Mouse (Mus musculus): ENCODE data around the gene Rhox2g. TPM values are rescaled to one million over a fixed set of nuclear protein-coding genes. Genes with fewer than 3 reads are reported as not detected.

The Rhox2g gene
- not detected for total RNA-seq (2023)

GRCm38 (mm10) chrX:37643370-37643769, at the start of gene Rhox2g:
Gene Rhox2g (minus strand): TSS chrX:37643470.

GRCm38 (mm10) chrX:37673177-37673576, 29.9 kb upstream of the Rhox2g start, which contains the start of gene Rhox2h:
Gene Rhox2h (minus strand): TSS chrX:37673277.

GRCm38 (mm10) chrX:37668664-37669063, 25.4 kb upstream of the Rhox2g start, which contains the start of gene Rhox3h:
Gene Rhox3h (minus strand): TSS chrX:37668764.

GRCm38 (mm10) chrX:37651227-37651626, 8.0 kb upstream of the Rhox2g start, which contains the start of gene Rhox4g:
Gene Rhox4g (minus strand): TSS chrX:37651327.

GRCm38 (mm10) chrX:37628512-37628911, 14.8 kb downstream of the Rhox2g start, which contains the start of gene Rhox3g:
Gene Rhox3g (minus strand): TSS chrX:37628612.

GRCm38 (mm10) chrX:37607604-37608003, 35.7 kb downstream of the Rhox2g start, which contains the start of gene Rhox4f:
Gene Rhox4f (minus strand): TSS chrX:37607704.

Other genes starting within 250 kb of the Rhox2g start
- not detected for gene Rhox2b, start 231.4 kb downstream of the Rhox2g start, total RNA-seq (2023)
- gene Rhox4b, start 211.0 kb downstream of the Rhox2g start, total RNA-seq (2023) = not detected
- not detected for gene Rhox2c, start 189.8 kb downstream of the Rhox2g start, total RNA-seq (2023)
- gene Rhox3c, start 184.9 kb downstream of the Rhox2g start, total RNA-seq (2023) = not detected
- gene Rhox4c, start 163.1 kb downstream of the Rhox2g start, total RNA-seq (2023) = not detected
- gene Rhox2d, start 150.0 kb downstream of the Rhox2g start, total RNA-seq (2023) = not detected
- not detected for gene Rhox4d, start 129.1 kb downstream of the Rhox2g start, total RNA-seq (2023)
- not detected for gene Rhox2e, start 113.0 kb downstream of the Rhox2g start, total RNA-seq (2023)
- gene Rhox3e, start 101.5 kb downstream of the Rhox2g start, total RNA-seq (2023) = not detected
- gene Rhox4e, start 86.1 kb downstream of the Rhox2g start, total RNA-seq (2023) = not detected
- gene Rhox2f, start 72.1 kb downstream of the Rhox2g start, total RNA-seq (2023) = not detected
- not detected for gene Rhox3f, start 62.5 kb downstream of the Rhox2g start, total RNA-seq (2023)
- not detected for gene Rhox4f, start 35.8 kb downstream of the Rhox2g start, total RNA-seq (2023)
- not detected for gene Rhox3g, start 14.9 kb downstream of the Rhox2g start, total RNA-seq (2023)
- not detected for gene Rhox4g, start 7.9 kb upstream of the Rhox2g start, total RNA-seq (2023)
- gene Rhox3h, start 25.3 kb upstream of the Rhox2g start, total RNA-seq (2023) = not detected
- not detected for gene Rhox2h, start 29.8 kb upstream of the Rhox2g start, total RNA-seq (2023)
- not detected for gene Rhox5, start 161.4 kb upstream of the Rhox2g start, total RNA-seq (2023)
- not detected for gene Rhox6, start 183.4 kb upstream of the Rhox2g start, total RNA-seq (2023)
- not detected for gene Rhox7a, start 188.2 kb upstream of the Rhox2g start, total RNA-seq (2023)
- not detected for gene Rhox8, start 235.5 kb upstream of the Rhox2g start, total RNA-seq (2023)

Measured in neutrophil, adult 83 days (primary cell).